Mouse (Mus musculus) c-Kit-negative CD71-positive TER-119-positive erythroid progenitor cells, embryonic 14.5 days (primary cell): ENCODE results near the gene Stard7.
"Not testable (repeated sequence)": the region's sequence is repeated elsewhere in the genome, so short reads cannot be mapped to it uniquely, and the experiment has no call there.

Experiments used
- DNase-seq: peaks from one replicate; pipeline ENCODE4 v3.0.0-alpha.2; 2013; ENCODE audit warnings: low read depth, low spot score

The Stard7 gene

DNA sequence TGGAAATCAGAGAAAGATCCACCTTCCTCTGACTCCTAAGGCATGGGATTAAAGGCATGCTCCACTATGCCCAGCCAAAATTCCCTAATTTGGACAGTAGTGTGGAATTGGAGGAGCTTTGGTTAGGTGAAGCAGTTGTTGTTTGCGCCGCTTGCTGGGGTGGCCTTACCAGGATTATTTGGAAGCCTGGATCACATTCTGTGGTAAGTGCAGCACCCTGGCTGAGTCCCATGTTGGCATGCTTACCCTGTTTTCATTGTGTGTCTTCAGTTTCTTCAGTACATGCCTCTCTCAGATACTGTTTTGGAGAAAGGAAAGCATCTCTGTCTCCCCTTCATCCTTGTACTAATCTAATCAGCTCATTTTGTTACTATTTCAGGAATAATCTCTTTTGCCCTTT, 4.6 kb downstream of the Stard7 start:
- no peak for DNase-seq

DNA sequence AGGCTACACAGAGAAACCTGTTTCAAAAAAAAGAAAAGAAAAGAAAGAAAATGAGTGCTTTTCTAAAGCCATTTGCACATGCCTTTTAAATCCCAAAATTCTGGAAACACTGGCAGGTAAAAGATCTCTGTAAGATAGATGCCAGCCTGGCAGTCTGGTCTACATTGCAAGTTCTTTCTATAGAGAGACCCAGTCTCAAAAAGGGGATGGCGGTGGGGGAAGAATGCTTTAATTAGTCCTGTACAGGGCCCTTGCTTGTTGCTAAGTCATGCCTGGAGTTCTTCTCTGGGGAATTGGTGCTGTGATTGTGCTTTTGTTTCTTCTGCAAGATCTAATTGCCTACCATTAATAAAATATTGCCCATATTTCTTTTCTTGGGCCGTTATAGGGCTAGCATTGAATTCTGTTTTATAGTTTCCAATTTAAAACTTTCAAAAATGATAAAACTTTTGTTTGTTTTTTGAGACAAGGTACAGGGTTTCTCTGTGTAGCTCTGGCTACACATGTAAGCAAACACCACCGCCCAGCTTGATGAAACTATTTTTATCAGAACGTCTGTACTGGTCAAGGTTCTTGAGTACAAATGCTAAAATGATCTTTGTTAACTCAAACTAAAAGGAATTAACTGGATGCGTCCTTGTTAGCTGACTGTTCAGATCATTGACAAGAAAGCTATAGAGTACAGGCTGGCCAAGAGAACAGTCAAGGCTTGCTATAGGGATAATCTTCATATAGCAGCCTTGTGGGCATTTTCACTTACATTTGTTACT, 5.7 kb downstream of the Stard7 start:
- DNase-seq = no peak

DNA sequence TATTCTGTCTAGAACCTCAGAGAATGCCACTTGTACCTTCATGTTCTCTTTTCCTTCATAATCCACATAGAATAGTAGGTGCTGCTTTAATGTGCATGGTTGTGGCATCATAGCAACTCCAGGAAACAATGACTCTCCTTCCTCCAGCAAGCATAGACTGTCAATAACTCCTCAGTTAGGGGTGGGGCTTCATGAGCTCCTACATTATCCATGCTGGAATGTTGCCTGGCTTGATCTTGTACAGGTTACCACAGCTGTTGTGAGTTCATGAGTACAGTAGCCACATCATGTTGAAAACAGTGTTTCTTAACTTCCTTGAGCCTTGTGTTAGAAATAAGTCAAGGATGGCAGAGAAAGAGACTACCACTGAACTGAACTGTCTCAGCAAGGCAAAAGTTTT, 8.1 kb downstream of the Stard7 start:
- DNase-seq = no peak

DNA sequence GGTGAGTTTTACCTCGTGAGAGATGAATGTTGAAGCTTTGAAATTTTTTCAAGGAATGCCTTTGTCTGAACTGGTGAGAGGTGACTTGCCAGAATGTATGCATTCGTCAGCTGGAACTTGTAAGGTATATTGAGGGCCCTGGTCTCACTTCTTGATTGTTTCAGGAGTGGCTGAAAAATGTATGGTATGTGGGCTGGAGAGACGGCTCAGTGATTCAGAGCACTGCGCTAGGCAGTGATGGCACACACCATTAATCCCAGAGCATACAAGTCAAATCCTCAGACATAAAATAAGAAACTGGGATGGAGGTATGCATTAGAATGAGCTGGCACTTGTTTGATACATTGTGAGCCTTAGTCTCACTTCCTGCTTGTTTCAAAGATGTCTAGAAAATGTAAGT, 22.2 kb downstream of the Stard7 start:
- no peak for DNase-seq

DNA sequence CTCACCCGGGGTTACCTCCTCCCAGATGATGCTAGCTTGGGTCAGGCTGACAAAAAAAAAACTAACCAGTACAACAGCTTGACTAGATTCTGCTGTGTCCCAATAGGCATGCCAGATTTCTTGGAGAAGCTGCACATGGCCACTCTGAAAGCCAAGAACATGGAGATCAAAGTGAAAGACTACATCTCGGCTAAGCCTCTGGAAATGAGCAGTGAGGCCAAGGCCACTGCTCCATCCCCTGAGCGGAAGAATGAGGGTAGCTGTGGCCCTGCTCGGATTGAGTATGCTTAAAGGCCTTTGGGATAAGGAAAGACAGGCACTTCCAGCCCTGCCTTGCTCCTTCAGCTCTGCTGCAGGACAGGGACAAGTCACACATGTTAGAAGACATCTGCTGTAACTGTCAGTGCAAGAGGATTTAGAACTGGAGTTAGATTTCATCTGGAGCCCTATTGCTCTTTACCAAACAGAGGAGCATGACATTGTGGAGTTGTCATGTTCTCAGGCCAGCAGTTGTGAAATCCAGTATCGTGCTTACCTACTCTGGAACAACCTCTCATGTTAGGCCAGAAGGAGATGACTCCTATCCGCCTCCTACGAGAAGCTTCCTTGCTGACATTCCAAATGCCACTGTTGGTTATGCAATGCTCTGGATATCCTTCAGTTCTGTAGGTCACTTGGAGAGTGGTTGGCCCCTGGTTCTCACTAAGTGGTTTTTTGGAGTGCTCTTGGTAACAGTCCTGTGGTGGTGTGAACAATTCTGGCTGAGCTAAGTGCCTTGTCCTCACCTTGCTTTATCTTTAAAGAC, 27.2 kb downstream of the Stard7 start:
- DNase-seq = no peak

DNA sequence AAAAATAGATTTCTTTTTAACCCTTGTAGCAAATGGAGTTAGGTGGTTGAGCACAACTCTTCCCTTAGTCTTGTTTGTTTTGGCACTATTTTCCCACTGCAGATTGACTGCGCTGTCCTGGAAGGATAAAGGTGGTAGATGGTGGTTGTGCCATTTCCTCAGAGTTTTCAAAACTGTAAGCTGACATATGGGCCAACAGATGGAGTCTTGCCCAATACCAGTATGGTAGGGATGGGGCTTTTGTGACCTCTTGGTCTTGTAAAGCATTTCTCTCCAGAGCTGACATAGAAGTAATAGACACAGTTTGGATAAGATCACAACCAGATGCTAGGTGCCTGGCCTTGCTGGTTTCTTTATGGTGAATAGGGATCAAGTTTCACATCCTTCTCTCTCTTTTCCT, 28.0 kb downstream of the Stard7 start:
- DNase-seq = no peak

DNA sequence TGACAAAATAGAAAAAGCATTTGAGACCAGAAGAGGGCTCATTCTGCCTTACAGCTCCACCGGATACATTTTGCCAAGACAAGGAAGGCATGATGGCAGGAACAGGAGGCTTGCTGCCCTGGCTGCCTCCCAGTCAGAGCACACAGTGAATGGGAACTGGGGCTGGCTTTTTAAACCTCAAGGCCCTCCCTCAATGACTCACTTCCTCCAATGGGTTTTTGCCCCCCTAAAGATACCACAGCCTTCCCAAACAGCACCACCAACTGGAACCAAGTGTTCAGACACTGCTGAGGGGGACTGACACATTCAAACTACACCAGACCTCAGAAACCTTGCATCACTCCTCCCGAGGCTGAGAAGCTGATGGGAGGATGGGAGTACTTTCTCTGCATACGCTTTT, 30.7 kb downstream of the Stard7 start:
- DNase-seq = no peak

DNA sequence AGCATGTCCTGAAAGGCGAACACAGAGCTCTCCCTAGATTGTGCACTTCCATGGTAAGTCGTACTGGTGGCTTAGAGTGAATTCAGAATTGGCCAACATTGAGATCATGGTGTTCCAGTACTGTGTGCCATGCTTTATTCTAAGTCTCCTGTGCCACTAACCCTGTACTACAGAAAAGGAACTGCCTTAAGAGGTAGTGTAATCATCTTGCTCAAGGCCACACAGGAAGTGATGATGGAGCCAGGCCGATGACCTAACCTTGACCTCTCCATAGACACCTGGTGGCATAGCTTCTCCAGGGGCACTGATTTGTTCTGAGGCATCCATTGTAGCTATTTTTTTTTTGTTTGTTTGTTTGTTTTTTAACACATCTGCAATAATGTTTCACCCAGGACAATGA, 31.9 kb downstream of the Stard7 start:
- no peak for DNase-seq

DNA sequence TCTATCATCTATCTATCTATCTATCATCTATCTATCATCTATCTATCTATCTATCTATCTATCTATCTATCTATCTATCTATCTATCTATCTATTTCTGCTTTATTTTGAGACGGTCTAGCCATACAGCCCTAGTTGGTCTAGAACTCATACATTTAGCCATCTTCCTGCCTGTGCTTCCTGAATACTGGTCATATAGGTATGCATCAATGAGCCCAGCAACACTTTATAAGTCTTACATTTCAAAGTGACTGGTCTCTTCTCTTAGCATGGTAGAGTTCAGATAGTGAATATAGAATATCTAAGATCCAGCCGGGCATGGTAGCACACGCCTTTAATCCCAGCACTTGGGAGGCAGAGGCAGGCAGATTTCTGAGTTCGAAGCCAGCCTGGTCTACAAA, 34.2 kb downstream of the Stard7 start:
- not testable (repeated sequence) for DNase-seq

DNA sequence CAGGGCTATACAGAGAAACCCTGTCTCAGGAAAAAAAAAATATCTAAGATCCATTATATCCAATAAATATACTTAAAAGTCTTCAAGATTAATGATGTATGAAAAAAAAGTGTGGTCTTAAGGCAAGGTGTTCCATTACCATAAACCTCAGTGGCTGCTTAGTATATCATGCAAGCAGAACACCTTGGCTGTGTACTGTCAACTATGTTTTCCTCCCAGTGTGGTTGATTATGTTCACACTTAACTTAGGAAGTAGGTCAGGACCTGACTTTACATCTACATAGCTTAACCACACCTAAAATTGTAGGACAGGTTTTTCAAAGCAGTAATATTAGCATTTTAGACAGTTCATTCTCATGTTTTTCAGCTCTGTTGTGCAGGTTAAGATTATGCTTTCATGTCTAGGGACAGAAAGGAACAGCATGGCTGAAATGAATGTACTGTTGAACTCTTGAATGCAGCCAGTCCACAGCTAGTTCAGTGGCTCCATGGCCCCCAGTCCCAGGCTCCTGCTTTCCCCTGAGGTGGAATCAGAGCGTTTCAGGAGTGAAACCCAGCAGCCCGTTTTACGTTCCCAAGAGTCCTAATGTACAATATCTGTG, 34.7 kb downstream of the Stard7 start:
- DNase-seq = no peak

DNA sequence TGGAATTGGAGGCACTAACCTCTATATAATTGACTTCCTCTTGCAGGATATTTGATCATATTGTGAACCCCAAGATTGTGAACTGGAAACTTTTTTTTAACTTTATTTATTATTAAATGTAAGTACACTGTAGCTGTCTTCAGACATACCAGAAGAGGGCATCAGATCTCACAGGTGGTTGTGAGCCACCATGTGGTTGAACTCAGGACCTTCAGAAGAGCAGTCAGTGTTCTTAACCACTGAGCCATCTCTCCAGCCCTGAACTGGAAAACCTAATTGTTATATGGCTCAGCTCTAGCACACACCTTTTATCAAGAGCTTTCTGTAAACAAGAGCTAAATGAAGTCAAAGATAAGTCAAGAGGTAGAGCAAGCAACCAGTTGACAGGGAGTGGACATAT, 36.1 kb downstream of the Stard7 start:
- no peak for DNase-seq

DNA sequence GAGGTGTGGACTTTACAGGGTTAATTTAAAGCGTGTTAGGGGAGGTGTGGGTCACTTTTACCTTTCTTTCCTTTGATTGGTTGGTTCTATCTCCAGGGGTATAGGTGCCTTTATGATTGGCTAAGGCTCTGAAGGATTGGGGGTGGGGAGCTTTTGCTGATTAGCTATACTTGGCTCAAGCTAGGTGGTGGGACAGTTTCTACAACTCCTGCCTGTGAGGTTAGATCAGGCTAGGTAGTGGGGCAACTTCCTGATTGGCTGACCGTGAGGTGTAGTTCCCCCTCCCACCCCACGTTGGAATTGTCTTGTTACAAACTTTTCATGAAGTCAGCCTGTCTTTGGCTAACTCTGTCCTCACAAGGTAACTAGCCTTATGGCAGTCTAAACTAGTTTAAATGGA, 37.2 kb downstream of the Stard7 start:
- DNase-seq = no peak

DNA sequence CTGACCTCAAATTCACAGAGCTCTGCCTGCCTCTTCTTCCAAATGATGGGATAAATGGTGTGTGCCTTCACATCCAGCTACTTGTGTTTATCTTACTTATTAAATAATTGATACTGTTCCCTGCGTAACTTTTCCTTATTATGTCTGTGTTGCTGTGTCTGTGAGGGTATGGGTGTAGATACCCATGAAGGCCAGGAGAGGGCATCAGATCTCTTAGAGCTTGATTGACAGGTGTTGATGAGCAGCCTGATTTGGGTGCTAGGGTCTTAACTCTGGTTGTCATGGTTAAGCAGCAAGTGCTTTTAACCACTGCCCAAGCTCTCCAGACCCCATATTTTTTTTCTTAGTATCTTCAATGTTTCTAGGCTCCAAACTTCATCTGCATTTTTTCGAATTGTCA, 38.6 kb downstream of the Stard7 start:
- no peak for DNase-seq

DNA sequence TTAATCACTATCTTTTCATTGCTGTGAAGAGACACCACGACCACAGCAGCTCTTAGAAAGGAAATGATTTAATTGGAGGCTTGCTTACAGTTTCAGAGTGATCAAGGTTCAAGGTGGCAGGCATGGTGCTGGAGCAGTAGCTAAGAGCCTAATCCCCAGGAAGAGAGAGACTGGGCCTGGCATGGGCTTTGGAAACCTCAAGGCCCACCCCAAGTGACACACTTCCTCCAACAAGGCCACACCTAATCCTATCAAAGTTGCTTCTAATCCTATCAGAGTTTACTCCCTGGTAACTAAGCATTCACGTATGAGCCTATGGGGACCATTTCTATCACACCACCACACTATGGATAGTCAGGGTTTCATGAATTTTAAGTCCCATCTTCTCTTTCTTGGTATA, 40.2 kb downstream of the Stard7 start:
- no peak for DNase-seq

DNA sequence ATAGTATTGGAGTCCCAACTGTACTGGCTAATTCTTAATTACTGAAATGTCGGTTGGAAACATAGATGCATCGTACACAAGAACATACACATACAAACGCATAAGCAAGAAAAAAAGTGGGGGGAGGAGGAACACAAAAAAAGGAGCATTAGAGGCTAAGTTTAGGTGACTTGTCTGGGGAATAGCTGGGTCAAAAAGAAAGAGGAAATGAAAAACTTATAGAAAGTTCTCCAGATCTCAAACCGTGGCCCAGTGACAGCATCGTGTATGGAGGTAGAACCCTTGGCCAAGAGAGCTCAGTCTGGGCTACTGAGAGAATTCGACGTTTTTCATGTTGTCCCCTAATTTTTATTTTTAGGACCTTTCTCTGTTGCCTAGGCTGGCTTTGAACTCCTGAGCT, 40.7 kb downstream of the Stard7 start:
- DNase-seq = no peak

DNA sequence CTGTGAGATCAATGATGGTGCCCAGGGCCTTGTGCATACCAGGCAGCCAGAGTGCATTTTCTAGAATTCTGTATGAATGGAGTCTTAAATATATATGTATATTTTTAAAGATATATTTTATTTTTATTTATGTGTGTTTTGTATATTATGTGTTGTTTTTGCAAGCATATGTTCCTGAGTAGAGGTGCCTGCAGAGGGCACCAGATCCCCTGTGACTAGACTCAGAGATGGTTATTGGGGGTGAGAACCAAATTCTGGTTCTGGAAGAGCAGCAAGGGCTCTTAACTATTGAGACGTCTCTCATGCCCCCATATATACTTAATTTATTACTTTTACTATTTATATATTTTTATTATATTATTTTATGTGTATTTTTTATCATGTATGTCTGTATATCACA, 41.2 kb downstream of the Stard7 start:
- no peak for DNase-seq

DNA sequence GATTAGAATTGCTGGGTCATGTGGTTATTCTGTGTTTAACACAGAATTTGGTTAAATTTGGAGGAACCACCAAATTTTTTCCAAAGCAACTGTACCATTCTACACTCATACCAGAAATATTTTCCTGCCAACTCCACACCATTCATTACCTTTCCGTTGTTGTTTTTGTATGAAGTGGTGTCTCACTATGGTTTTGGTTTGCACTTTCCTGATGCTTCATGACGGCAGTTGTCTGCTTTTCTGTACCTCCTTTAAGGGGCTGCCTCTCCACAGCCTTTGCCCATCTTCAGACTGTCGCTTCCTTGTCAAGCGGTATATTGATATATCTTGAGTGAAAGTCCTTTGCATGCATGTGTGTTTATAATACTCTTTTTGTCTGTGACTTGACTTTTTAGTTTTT, 42.8 kb downstream of the Stard7 start:
- DNase-seq = no peak

DNA sequence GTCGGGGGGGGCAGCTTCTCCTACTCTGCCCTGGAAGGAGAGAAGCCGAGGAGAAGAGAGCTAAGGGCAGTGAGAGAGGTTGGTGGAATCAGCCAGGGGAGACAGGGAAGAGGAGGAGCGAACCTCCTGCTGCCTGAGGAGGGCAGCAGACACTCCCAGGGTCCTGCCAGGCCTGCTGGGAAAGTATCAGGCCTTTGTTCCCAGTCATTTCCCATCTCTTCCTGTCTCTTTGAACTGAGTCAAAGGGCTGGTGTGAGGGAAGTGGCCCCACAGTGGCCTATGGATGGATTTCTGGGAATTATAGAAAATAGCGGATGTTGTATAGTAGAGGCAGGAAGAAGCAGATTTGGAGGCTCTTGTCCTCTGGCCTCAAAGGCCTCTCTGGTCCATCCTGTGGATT, 43.9 kb downstream of the Stard7 start:
- DNase-seq = no peak

DNA sequence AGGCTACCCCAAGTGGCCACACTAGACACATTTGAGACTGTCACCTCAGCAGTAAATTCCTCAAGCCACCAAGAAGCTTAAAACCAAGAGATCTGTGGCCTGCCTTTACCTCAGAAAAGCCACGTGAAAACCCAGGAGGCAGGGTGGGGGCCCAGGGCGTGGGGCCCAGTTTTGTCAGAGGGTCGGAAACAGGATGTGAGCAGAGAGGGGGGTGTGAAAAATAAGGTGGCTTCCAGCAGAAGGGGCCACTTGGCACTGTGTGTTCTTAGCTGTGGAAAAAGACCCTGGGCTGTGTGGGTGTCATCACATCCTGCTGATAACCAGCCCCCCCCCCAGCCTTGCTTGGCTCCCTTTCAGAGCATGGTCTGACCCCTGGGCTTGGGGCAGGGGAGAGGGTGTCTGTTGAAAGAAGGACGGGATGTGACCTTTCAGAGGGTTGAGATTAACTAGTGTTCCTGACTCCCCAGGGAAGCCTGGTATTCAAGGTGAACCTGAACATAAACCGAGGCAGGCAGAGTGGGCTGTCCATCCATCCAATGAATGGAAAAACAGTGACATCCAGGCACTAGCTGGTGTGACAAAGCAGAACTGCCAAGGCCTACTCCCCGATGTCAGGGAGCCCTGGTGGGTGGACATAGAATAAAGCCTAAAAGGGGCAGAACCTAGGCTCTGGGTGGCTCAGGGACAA, 44.6 kb downstream of the Stard7 start:
- no peak for DNase-seq

DNA sequence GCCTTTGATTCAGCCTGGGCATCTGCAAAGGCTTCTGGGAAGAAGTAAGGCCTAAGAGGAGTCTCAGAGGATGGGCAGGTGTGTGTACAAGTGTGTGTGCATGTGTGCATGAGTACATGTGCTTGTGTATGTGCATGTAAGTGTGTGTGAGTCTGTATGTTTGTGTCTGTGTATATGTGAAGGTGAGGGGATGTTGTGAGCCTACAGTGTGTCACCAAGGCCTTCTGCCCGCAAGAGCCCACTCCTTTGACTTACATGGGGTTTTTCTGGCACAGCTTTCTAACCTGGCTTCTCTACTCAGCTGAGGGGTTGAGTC, 45.1 kb downstream of the Stard7 start:
- no peak for DNase-seq

DNA sequence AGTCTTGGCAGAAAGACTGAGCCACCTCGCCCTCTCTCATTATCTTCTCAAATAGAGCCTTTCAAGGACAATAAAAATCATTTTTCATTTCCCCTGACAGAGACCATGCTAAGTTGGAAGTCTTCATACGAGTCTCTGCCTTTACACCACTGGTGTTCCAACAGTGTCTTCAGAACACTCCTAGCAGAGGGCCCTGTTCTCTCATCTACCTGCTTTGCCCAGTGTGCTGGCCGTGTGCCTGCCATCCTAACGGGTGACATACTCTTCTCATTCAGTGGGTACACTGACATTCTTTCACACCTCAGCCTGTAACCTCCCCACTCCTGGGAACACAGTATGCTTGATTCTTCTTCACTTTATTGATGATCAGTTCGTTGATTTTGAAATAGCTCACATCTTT, 46.4 kb downstream of the Stard7 start:
- no peak for DNase-seq

DNA sequence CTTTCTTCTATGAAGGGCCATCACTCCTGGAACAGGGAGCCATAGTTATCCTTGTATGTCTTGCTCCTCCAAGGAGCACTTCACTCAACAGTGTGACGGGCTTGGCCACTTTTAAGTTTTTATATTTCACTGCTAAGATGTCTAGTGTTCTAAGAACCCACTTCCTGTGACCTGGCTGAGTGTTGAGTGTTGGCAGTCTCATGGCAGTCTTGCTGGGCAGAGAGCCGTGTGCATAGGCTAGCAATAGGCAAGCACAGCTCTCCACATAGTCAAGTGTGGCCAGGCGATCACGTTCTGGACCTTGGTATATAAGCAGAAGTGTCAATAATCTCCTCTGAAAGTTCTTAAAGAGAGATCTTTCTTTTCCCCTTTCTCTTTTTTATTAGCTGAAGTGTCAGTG, 48.1 kb downstream of the Stard7 start:
- DNase-seq = no peak

DNA sequence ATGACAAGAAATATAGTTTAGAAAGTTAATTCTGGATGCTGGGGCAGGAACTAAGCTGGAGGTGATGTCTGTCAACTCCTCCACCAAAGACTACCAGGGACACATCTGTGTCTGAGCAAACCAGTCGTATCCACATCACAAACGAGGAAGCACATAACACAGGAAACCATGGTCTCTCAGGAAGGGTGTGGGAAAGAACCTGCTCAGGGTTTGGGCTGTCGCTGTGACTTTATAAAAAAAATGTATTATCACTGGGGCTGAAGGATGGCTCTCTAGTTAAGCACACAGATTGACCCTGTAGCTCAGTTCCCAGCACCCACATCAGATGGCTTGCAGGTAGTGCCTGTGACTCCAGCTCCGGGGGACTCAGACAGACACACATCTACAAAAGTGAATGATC, 49.1 kb downstream of the Stard7 start:
- no peak for DNase-seq
